Mouse (Mus musculus): ENCODE data around the gene Mkln1. TPM values are rescaled to one million over a fixed set of nuclear protein-coding genes. Genes with fewer than 3 reads are reported as not detected.

The Mkln1 gene
- polyA plus RNA-seq, 1 experiment from 2014 or later: 214 TPM

DNA sequence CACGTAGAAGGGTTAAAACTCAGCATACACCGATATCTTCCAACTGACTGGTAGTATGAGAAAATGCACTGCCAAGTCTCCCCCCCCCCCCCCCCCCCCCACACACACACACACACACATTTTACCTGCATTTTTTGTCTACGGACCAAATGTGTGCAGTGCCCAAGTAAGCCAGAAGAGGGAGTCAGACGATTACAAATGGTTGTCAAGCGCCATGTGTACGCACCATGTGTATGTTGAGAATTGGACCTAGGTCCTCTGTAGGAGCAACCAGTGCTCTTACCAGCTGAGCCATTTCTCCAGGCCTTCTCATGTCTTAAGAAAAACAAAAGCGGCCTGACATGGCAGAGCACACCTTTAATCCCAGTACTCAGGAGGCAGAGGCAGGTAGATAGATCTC lies 129.4 kb downstream of the Mkln1 start:
- Histone ChIP-seq H3K4me1 (ENCODE audit: insufficient read depth, low read length) (no peaks in the 10 kb centered on the region), H3K36me3 (ENCODE audit: insufficient read depth, low read length) (no peaks in the 10 kb centered on the region; the same call in 1 of the 2 replicates), H3K27ac (ENCODE audit: low read length) (no peak overlapping the region), H3K9ac (replicated peaks; ENCODE audit: low read length) (no peak overlapping the region), H3K9me3 (ENCODE audit: low read length) (no peaks in the 10 kb centered on the region), H3K4me2 (replicated peaks; ENCODE audit: low read depth, low read length) (no peak overlapping the region), H3K4me3 (ENCODE audit: low read length) (no peak overlapping the region), H3K27me3 (ENCODE audit: insufficient read depth, low read length) (no peaks in the 10 kb centered on the region)
- WGBS: 61% methylated on average over 7 of the region's 7 CpGs
- no peak for ATAC-seq (ENCODE audit: low FRiP score, low TSS enrichment)

GRCm38 (mm10) chr6:31528339-31528738 lies 129.8 kb downstream of the Mkln1 start:
- 74% methylated on average over 5 of the region's 5 CpGs for WGBS
- Histone ChIP-seq H3K4me3 (ENCODE audit: low read length) (no peak overlapping the region), H3K4me2 (replicated peaks; ENCODE audit: low read depth, low read length) (no peak overlapping the region), H3K27ac (ENCODE audit: low read length) (no peak overlapping the region), H3K4me1 (ENCODE audit: insufficient read depth, low read length) (no peaks in the 10 kb centered on the region), H3K27me3 (ENCODE audit: insufficient read depth, low read length) (no peaks in the 10 kb centered on the region), H3K9ac (replicated peaks; ENCODE audit: low read length) (no peak overlapping the region), H3K9me3 (ENCODE audit: low read length) (no peaks in the 10 kb centered on the region), H3K36me3 (ENCODE audit: insufficient read depth, low read length) (no peaks in the 10 kb centered on the region; the same call in 1 of the 2 replicates)
- no peak for ATAC-seq (ENCODE audit: low FRiP score, low TSS enrichment)

DNA sequence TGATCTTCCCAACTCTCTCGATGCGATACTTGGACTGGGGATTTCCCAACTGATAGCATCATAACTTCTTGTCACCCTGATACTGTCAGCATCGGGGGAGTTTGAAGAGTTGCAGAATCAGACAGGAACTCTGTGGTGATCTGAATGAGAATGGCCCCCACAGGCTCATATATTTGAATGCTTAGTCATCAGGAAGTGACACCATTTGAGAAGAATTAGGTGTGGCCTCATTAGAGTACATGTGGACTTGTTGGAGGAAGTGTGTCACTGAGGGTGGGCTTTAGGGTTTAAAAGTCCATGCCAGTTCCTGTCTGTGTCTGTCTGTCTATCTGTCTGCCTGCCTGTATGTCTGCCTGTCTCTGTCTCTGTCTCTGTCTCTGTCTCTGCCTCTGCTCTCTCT lies 133.3 kb downstream of the Mkln1 start:
- Histone ChIP-seq H3K9me3 (ENCODE audit: low read length) (no peaks in the 10 kb centered on the region), H3K27me3 (ENCODE audit: insufficient read depth, low read length) (no peaks in the 10 kb centered on the region), H3K36me3 (ENCODE audit: insufficient read depth, low read length) (no peaks in the 10 kb centered on the region), H3K4me2 (replicated peaks; ENCODE audit: low read depth, low read length) (no peak overlapping the region), H3K4me3 (ENCODE audit: low read length) (no peak overlapping the region), H3K27ac (ENCODE audit: low read length) (no peak overlapping the region), H3K9ac (replicated peaks; ENCODE audit: low read length) (no peak overlapping the region), H3K4me1 (ENCODE audit: insufficient read depth, low read length) (no peaks in the 10 kb centered on the region)
- ATAC-seq (ENCODE audit: low FRiP score, low TSS enrichment): no peak
- WGBS: 70% methylated on average over 3 of the region's 3 CpGs

- no peaks in the 10 kb centered on the region for H3K4me1 ChIP-seq (ENCODE audit: insufficient read depth, low read length)
- WGBS: 92% methylated on average over 5 of the region's 5 CpGs
Measured at GRCm38 (mm10) chr6:31534705-31535104, 136.2 kb downstream of the Mkln1 start.

DNA sequence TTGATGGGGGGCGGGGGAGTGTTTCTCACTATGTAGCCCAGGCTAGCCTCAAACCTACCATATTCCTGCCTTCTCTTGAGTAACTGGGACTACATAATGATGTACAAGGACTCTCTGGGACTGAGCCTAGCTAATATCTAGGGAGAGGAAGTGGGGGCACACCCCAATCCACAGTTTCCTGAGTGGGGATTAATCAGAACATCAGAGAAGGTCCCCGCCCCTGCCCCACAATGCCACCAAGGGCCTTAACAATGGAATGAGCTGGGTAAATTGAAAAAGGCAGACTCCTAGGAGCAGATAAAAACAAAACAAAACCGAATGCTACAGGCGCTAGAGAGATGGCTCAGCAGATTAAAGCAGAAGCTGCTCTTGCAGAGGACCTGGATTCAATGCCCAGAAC lies 138.7 kb downstream of the Mkln1 start:
- H3K9ac ChIP-seq (replicated peaks; ENCODE audit: low read length): no peak overlapping the region
- 78% methylated on average over 4 of the region's 4 CpGs for WGBS
- no peak for ATAC-seq (ENCODE audit: low FRiP score, low TSS enrichment)

More at GRCm38 (mm10) chr6:31534705-31535104, 136.2 kb downstream of the Mkln1 start:
- no peak for ATAC-seq (ENCODE audit: low FRiP score, low TSS enrichment)
- Histone ChIP-seq H3K9me3 (ENCODE audit: low read length) (no peaks in the 10 kb centered on the region), H3K9ac (replicated peaks; ENCODE audit: low read length) (no peak overlapping the region), H3K4me3 (ENCODE audit: low read length) (no peak overlapping the region), H3K27ac (ENCODE audit: low read length) (no peak overlapping the region), H3K36me3 (ENCODE audit: insufficient read depth, low read length) (no peaks in the 10 kb centered on the region), H3K27me3 (ENCODE audit: insufficient read depth, low read length) (no peaks in the 10 kb centered on the region), H3K4me2 (replicated peaks; ENCODE audit: low read depth, low read length) (no peak overlapping the region)

GRCm38 (mm10) chr6:31538112-31538511 lies 139.6 kb downstream of the Mkln1 start:
- ATAC-seq (ENCODE audit: low FRiP score, low TSS enrichment): no peak
- Histone ChIP-seq H3K9ac (replicated peaks; ENCODE audit: low read length) (no peak overlapping the region), H3K27me3 (ENCODE audit: insufficient read depth, low read length) (no peaks in the 10 kb centered on the region), H3K4me3 (ENCODE audit: low read length) (no peak overlapping the region), H3K27ac (ENCODE audit: low read length) (no peak overlapping the region), H3K4me1 (ENCODE audit: insufficient read depth, low read length) (no peaks in the 10 kb centered on the region), H3K9me3 (ENCODE audit: low read length) (0 out of 2 replicates have a peak, but pooled peaks cover 3% of the 10 kb centered on the region), H3K4me2 (replicated peaks; ENCODE audit: low read depth, low read length) (no peak overlapping the region), H3K36me3 (ENCODE audit: insufficient read depth, low read length) (no peaks in the 10 kb centered on the region)
- WGBS: 93% methylated on average over 1 of the region's 1 CpGs

More for the DNA sequence above, 138.7 kb downstream of the Mkln1 start:
- 0 out of 2 replicates have a peak, but pooled peaks cover 3% of the 10 kb centered on the region for H3K9me3 ChIP-seq (ENCODE audit: low read length)
- H3K4me3 ChIP-seq (ENCODE audit: low read length): no peak overlapping the region
- H3K4me2 ChIP-seq (replicated peaks; ENCODE audit: low read depth, low read length): no peak overlapping the region
- no peaks in the 10 kb centered on the region for H3K4me1 ChIP-seq (ENCODE audit: insufficient read depth, low read length)
- no peaks in the 10 kb centered on the region for H3K36me3 ChIP-seq (ENCODE audit: insufficient read depth, low read length)
- H3K27ac ChIP-seq (ENCODE audit: low read length): no peak overlapping the region
- H3K27me3 ChIP-seq (ENCODE audit: insufficient read depth, low read length): no peaks in the 10 kb centered on the region

- Histone ChIP-seq H3K4me1 (ENCODE audit: insufficient read depth, low read length) (no peaks in the 10 kb centered on the region), H3K27ac (ENCODE audit: low read length) (no peak overlapping the region), H3K4me3 (ENCODE audit: low read length) (no peak overlapping the region), H3K36me3 (ENCODE audit: insufficient read depth, low read length) (no peaks in the 10 kb centered on the region), H3K4me2 (replicated peaks; ENCODE audit: low read depth, low read length) (no peak overlapping the region), H3K9me3 (ENCODE audit: low read length) (0 out of 2 replicates have a peak, but pooled peaks cover 3% of the 10 kb centered on the region), H3K27me3 (ENCODE audit: insufficient read depth, low read length) (no peaks in the 10 kb centered on the region), H3K9ac (replicated peaks; ENCODE audit: low read length) (no peak overlapping the region)
- no peak for ATAC-seq (ENCODE audit: low FRiP score, low TSS enrichment)
- WGBS: 75% methylated on average over 6 of the region's 6 CpGs
Measured at GRCm38 (mm10) chr6:31540018-31540417, 141.5 kb downstream of the Mkln1 start.

- Histone ChIP-seq H3K27ac (ENCODE audit: low read length) (peak overlapping the region; percentile 82), H3K4me2 (replicated peaks; ENCODE audit: low read depth, low read length) (peak overlapping the region; percentile 28; the same call in 1 of the 2 replicates), H3K36me3 (ENCODE audit: insufficient read depth, low read length) (no peaks in the 10 kb centered on the region), H3K9ac (replicated peaks; ENCODE audit: low read length) (0 out of 2 replicates have a peak overlapping the region, but pooled peaks have one; percentile 29), H3K4me3 (ENCODE audit: low read length) (no peak overlapping the region), H3K4me1 (ENCODE audit: insufficient read depth, low read length) (peaks cover 11% of the 10 kb centered on the region), H3K27me3 (ENCODE audit: insufficient read depth, low read length) (no peaks in the 10 kb centered on the region), H3K9me3 (ENCODE audit: low read length) (0 out of 2 replicates have a peak, but pooled peaks cover 3% of the 10 kb centered on the region)
- ATAC-seq (ENCODE audit: low FRiP score, low TSS enrichment): peak; percentile 46
- 51% methylated on average over 4 of the region's 4 CpGs for WGBS
Measured at GRCm38 (mm10) chr6:31544318-31544717, 145.8 kb downstream of the Mkln1 start.

- H3K4me2 ChIP-seq (replicated peaks; ENCODE audit: low read depth, low read length): 0 out of 2 replicates have a peak overlapping the region, but pooled peaks have one; percentile 2
- peak overlapping the region; percentile 11; the same call in 1 of the 2 replicates for H3K27ac ChIP-seq (ENCODE audit: low read length)
- H3K9ac ChIP-seq (replicated peaks; ENCODE audit: low read length): no peak overlapping the region
- H3K27me3 ChIP-seq (ENCODE audit: insufficient read depth, low read length): no peaks in the 10 kb centered on the region
- H3K4me3 ChIP-seq (ENCODE audit: low read length): no peak overlapping the region
- no peaks in the 10 kb centered on the region for H3K36me3 ChIP-seq (ENCODE audit: insufficient read depth, low read length)
- peaks cover 18% of the 10 kb centered on the region for H3K4me1 ChIP-seq (ENCODE audit: insufficient read depth, low read length)
- 47% methylated on average over 5 of the region's 5 CpGs for WGBS
- peak; percentile 64 for ATAC-seq (ENCODE audit: low FRiP score, low TSS enrichment)
- no peaks in the 10 kb centered on the region for H3K9me3 ChIP-seq (ENCODE audit: low read length)
Measured at GRCm38 (mm10) chr6:31549361-31550051, 151.0 kb downstream of the Mkln1 start.

- peaks cover 13% of the 10 kb centered on the region for H3K4me1 ChIP-seq (ENCODE audit: insufficient read depth, low read length)
- no peak overlapping the region for H3K27ac ChIP-seq (ENCODE audit: low read length)
- no peak overlapping the region for H3K9ac ChIP-seq (replicated peaks; ENCODE audit: low read length)
- 69% methylated on average over 22 of the region's 22 CpGs for WGBS
- no peaks in the 10 kb centered on the region for H3K36me3 ChIP-seq (ENCODE audit: insufficient read depth, low read length)
- no peaks in the 10 kb centered on the region for H3K9me3 ChIP-seq (ENCODE audit: low read length)
- no peak overlapping the region for H3K4me3 ChIP-seq (ENCODE audit: low read length)
- no peak overlapping the region for H3K4me2 ChIP-seq (replicated peaks; ENCODE audit: low read depth, low read length)
- H3K27me3 ChIP-seq (ENCODE audit: insufficient read depth, low read length): no peaks in the 10 kb centered on the region
- ATAC-seq (ENCODE audit: low FRiP score, low TSS enrichment): no peak
Measured at GRCm38 (mm10) chr6:31550876-31551532, 152.5 kb downstream of the Mkln1 start.

All from kidney, embryonic 16.5 days (tissue).